Mouse (Mus musculus) myocyte (in vitro differentiated cells): ENCODE data around the gene Sirt6.

Experiments
- E2F4 ChIP-seq: IDR thresholded peaks from one replicate; pipeline ENCODE4 v1.6.1; 2011; ENCODE audit warnings: mild to moderate bottlenecking, control low read depth, moderate library complexity; ENCODE audit not compliant: insufficient read depth
- POLR2A ChIP-seq: IDR thresholded peaks from one replicate; pipeline ENCODE4 v1.6.1; 2011; ENCODE audit warnings: low read depth, mild to moderate bottlenecking, control low read depth, moderate library complexity; ENCODE audit not compliant: insufficient read length
- POLR2AphosphoS2 ChIP-seq: IDR thresholded peaks from one replicate; pipeline ENCODE4 v1.6.1; 2011; ENCODE audit warnings: low read depth, control low read depth; ENCODE audit not compliant: insufficient read length

- TF ChIP-seq POLR2A, result no peak
- no peak for TF ChIP-seq E2F4
- TF ChIP-seq POLR2AphosphoS2, result no peak
These were observed 29.3 kb downstream of the Sirt6 start for GRCm38 (mm10) chr10:81598342-81598741.
